Mouse (Mus musculus) adrenal gland, postnatal 36 days (tissue): ENCODE results near the gene Sept11. TPM values are rescaled to one million over a fixed set of nuclear protein-coding genes. Genes with fewer than 3 reads are reported as not detected.
A peak's percentile ranks its signal among the peaks of the same experiment; 100 is the strongest.

Experiments used
- DNase-seq, 2 experiments: peaks; one replicate each; pipeline ENCODE4 v3.0.0; 2021; ENCODE audit warnings: mixed read lengths in 1 of 2
- total RNA-seq, 2 experiments: library from RNA; stranded (reverse); gene quantifications; 2 replicates each; pipeline ENCODE4 v1.2.3; 2021

Gene Sept11
- total RNA-seq, 2 experiments from 2014 or later, result 37.0 to 46.9 TPM

DNA sequence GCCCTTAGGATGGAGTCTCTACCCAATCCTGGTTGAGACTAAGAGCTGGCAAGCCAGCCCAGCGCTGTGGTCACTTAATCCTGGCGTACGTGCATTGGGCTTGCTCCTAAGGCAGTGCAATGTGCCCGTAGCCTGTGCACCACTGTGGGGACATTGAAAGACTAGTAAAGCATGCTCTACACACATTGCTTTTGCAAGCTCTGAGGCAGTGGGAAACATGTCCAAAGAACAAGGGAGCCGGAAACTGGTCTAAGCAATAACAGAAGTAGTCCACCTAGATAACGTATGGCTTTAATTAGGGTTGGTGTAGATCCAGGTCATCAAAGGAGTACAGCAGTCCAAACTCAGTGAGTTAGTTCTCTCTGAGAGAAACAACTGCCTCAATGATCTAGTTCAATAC lies 75.4 kb downstream of the Sept11 start:
- no peak for DNase-seq

DNA sequence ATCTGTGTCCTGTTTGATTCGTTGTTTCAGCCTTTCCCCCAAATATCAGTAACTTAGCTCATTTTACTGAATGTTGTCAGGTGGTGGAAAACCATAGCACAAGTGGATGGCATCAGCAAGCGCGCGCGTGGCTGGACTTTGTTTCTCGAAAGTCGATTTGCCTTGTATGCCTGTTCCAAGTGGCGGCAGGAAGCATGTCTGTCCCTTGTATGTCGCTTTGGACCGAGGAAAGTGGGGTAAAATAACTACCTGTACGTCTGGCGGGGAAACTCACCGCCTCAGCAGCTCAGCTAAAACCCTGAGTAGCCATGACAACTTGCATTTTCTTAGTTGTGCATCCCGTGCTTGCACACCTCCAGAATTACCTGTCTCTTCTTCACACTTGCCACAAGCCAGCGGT lies 78.2 kb downstream of the Sept11 start:
- no peak for DNase-seq

GRCm38 (mm10) chr5:93172536-93172935 lies 79.3 kb downstream of the Sept11 start:
- no peak for DNase-seq

GRCm38 (mm10) chr5:93174675-93175074 lies 81.4 kb downstream of the Sept11 start:
- DNase-seq, result no peak

GRCm38 (mm10) chr5:93178616-93179015 lies 85.4 kb downstream of the Sept11 start:
- DNase-seq, result no peak

- DNase-seq, result peak in 1 of 2 experiments; percentile 19
Measured at GRCm38 (mm10) chr5:93180252-93180651, 87.0 kb downstream of the Sept11 start.

GRCm38 (mm10) chr5:93183311-93183710 lies 90.1 kb downstream of the Sept11 start:
- no peak for DNase-seq

DNA sequence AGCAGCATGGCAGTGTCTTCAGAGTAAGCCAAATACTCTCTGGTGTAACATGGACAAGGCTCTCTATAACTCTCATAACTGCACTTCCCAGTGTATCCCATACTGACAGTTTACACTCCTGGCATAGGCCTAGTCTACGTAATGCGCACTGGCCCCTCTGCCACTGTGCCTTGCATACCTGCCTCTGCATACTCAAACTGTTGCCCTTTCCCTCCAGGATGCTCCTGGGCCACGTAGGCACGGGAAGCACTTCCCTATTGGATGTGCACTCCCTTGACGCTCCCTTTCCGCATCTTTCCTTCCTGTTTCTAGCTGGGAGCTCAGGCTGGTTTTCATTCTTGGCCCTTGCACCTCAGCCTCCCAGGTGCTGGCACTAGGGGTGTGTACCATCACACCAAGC lies 91.3 kb downstream of the Sept11 start:
- no peak for DNase-seq

- no peak for DNase-seq
Measured at GRCm38 (mm10) chr5:93189607-93190006, 96.4 kb downstream of the Sept11 start.

GRCm38 (mm10) chr5:93190428-93190827 lies 97.2 kb downstream of the Sept11 start:
- DNase-seq, result no peak

GRCm38 (mm10) chr5:93198232-93198631 lies 105.0 kb downstream of the Sept11 start:
- DNase-seq, result no peak

DNA sequence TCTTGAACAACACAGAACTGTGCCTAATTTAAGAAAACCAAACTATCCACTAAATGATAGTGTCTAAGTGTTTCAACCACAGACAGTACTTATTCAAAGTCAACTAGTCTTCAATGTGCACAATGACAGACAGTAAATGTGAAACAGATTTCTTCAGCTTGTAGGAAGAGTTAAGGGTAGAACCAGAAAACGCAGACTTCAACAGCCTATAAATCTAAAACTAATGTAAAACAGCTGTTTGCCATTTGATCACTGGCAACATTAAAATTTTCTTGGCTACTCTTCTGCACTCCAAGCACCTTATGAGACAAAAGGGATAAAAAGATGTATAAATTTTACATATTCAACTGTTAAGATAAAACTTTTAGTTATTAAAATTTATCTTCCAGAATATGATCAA lies 107.9 kb downstream of the Sept11 start:
- no peak for DNase-seq

- DNase-seq, result peak; percentile 44 to 63
Measured at GRCm38 (mm10) chr5:93205371-93206108, 112.3 kb downstream of the Sept11 start.

DNA sequence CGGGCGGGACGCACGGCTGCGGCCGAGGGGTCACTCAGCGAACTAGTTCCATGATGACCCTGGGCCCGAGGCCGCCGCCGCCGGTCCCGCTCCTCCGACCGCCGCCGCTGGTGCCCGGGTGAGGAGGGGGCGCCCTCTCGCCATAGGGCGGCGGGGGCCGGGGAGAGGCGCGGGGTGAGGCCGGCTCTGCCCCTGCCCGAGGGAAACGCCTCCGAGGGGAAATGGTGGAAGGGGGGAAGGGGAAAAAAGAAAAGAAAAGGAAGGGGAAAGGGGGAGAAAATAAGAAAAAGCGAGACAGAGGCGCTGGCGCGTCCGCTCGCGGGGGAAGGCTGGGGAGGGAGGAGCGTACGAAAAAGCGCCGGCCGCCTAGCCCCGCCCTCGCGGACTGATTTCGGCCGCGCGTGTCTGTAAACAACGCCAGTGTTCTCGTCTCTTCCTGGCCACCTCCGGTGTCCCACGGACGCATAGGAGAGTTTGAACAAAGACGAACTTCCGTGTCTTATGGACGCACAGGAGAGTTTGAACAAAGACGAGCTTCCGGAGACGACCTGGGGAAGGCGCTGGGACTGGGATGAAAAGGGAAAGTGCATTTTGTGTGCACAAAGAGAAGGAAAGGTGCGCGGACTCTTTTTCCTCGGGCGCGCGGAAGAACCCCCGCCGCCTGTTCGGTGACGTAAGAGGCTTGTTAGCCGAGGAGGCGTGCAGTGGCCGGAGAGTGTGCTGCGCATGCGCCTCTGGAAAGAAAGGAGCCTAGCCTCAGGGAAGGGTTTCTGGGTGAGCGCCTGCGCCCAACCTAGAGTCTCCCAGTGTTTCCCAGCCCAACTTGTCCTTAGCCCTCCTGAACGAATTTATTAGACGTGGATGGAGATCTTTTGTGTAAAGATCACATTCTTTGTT lies 113.1 kb downstream of the Sept11 start, which contains the start of the genes Ccni and 2010109A12Rik:
TSS of gene Ccni (minus strand) at position 387 of the 897 bp plus-strand sequence.
TSS of gene 2010109A12Rik (plus strand) at position 410 of the 897 bp plus-strand sequence.
- DNase-seq, result peak; percentile 96

- DNase-seq, result peak; percentile 13 to 23
Measured at GRCm38 (mm10) chr5:93207006-93207348, 113.7 kb downstream of the Sept11 start.

GRCm38 (mm10) chr5:93207555-93207954 lies 114.3 kb downstream of the Sept11 start:
- DNase-seq, result no peak

- DNase-seq, result no peak
Measured at GRCm38 (mm10) chr5:93218375-93218774, 125.1 kb downstream of the Sept11 start.

DNA sequence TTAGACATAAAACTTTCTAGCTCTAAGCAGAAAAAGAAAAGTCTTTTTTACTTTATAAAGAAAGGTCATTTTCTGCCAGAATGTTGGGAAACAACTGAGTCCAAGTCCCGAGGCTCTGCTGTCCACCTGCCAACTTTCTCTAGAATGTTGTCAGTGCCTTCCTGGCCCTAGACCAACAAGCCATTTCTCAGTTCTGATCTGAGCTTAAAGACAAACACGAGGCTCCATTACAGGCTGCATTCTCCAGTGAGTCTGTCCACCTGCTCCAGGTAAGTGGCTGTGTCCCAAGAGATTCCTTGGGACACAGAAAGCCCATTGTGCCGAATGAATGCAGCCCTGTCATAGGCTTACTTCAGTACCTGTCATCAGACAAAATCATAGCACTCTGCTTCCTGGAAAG lies 128.4 kb downstream of the Sept11 start:
- DNase-seq, result peak; percentile 55 to 57

- DNase-seq, result no peak
Measured at GRCm38 (mm10) chr5:93224549-93224948, 131.3 kb downstream of the Sept11 start.
